Mouse (Mus musculus) liver, postnatal 0 days (tissue): ENCODE data around the gene Fbxo34.

Experiments used
- CTCF ChIP-seq: sonication (generic); IDR thresholded peaks from 2 replicates; pipeline ENCODE4 v1.5.1; 2016; ENCODE audit warnings: antibody characterized with exemption, low read depth
- EP300 ChIP-seq: IDR thresholded peaks from 2 replicates; pipeline ENCODE4 v1.6.1; 2016; ENCODE audit warnings: antibody characterized with exemption, low read depth, mild to moderate bottlenecking

DNA sequence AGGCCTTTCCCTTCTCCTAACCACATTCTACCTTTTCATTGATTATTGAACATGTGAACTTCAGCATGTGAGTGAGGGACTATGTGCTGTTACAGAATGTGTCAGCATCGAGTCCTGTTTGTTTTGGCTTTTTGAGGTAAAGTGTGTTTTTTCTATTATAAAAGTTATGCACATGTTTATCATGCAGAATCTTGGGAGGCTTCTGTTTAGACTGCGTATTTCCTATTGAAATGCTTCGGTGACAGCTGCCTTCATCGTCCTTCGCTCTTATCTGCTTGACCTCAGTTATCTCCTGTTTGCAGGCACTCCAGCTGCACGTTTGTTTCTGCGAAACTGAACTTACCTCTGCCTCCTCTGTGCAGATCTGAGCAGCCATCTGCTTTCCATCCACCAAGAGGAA, 72.1 kb downstream of the Fbxo34 start:
- TF ChIP-seq CTCF (no peak), EP300 (peak; percentile 100)
